Mouse (Mus musculus) cortical plate, adult 2 months (tissue): Measurements from ENCODE around the gene Sbk1.

Source experiments
- CTCF ChIP-seq: fragments of 200-500 bp; IDR thresholded peaks from 2 replicates; pipeline ENCODE4 v1.5.1; 2011; ENCODE audit warnings: mild to moderate bottlenecking, control low read depth, low read length; ENCODE audit not compliant: insufficient read depth; ENCODE audit errors: extremely low read depth
- POLR2A ChIP-seq: fragments of 200-500 bp; IDR thresholded peaks from 2 replicates; pipeline ENCODE4 v1.6.1; 2011; ENCODE audit warnings: mild to moderate bottlenecking, low read length, control low read depth; ENCODE audit not compliant: insufficient read depth; ENCODE audit errors: extremely low read depth

GRCm38 (mm10) chr7:126275711-126276110 is 3.3 kb downstream of the Sbk1 start:
- TF ChIP-seq CTCF = no peak
- no peak for TF ChIP-seq POLR2A
